Comparison of ENCODE assay signal across 9 mouse cellular contexts in genomic region chr3:56097105-56097504, GRCm38 (mm10).
DNase-seq lines count a peak whose midpoint lies in the region; ATAC-seq and TF ChIP-seq lines count a peak whose summit lies in the region.
"Had no signal": no experiment of that assay in that cellular context is flagged by ENCODE, and none has a peak within 500 bp of the region (broad histone marks: within the 10 kb centered on the region; RNA-seq: fewer than 3 reads in every experiment).

No protein-coding gene starts in this region.

- H3K4me2 ChIP-seq in forebrain, embryonic 14.5 days (ENCODE audit: low read length), result no peak overlapping the region
- no peak overlapping the region for H3K4me2 ChIP-seq in midbrain, postnatal 0 days (ENCODE audit: low read depth, low read length, poor library complexity, severe bottlenecking)
- 0 out of 2 replicates have a peak overlapping the region, but pooled peaks have one; percentile 10 for H3K4me2 ChIP-seq in kidney, embryonic 16.5 days (replicated peaks; ENCODE audit: low read depth, low read length)
- H3K4me2 ChIP-seq in stomach, embryonic 16.5 days (ENCODE audit: low read depth, low read length), result no peak overlapping the region
- no peak overlapping the region for H3K4me2 ChIP-seq in intestine, embryonic 15.5 days (replicated peaks)

- DNase-seq in forebrain, embryonic 14.5 days (ENCODE audit: low spot score), result peak; percentile 15
- no peak for DNase-seq in forebrain, embryonic 10.5 days (ENCODE audit: extremely low spot score, low spot score)
- DNase-seq in midbrain, embryonic 10.5 days (ENCODE audit: low spot score), result peak; percentile 14
- DNase-seq in midbrain, postnatal 0 days (ENCODE audit: low spot score), result no peak
- DNase-seq in B cell, adult 2 months, result no peak

- no peaks in the 10 kb centered on the region for H3K27me3 ChIP-seq in forebrain, embryonic 14.5 days (replicated peaks; ENCODE audit: control insufficient read depth, insufficient read depth, low read length)
- no peaks in the 10 kb centered on the region for H3K27me3 ChIP-seq in forebrain, embryonic 10.5 days (ENCODE audit: poor library complexity, severe bottlenecking)
- no peaks in the 10 kb centered on the region for H3K27me3 ChIP-seq in midbrain, embryonic 10.5 days (ENCODE audit: low read depth, poor library complexity, severe bottlenecking)
- H3K27me3 ChIP-seq in midbrain, postnatal 0 days (ENCODE audit: insufficient read depth, low read length), result no peaks in the 10 kb centered on the region
- H3K27me3 ChIP-seq in kidney, embryonic 16.5 days (ENCODE audit: insufficient read depth, low read length), result no peaks in the 10 kb centered on the region
- H3K27me3 ChIP-seq in stomach, embryonic 16.5 days (ENCODE audit: control insufficient read depth, insufficient read depth, low read length), result no peaks in the 10 kb centered on the region
- no peaks in the 10 kb centered on the region for H3K27me3 ChIP-seq in intestine, embryonic 15.5 days (replicated peaks)

- TF ChIP-seq CTCF in midbrain, postnatal 0 days (IDR thresholded peaks at IDR 0.05), result no peak

- no peak for ATAC-seq in forebrain, embryonic 14.5 days
- ATAC-seq in midbrain, postnatal 0 days (ENCODE audit: low FRiP score), result no peak
- ATAC-seq in kidney, embryonic 16.5 days (ENCODE audit: low FRiP score, low TSS enrichment), result 0 out of 2 replicates have a peak, but pooled peaks have one; percentile 46
- ATAC-seq in stomach, embryonic 16.5 days (ENCODE audit: insufficient read depth, low FRiP score), result no peak
- no peak for ATAC-seq in intestine, embryonic 15.5 days

- no peak overlapping the region for H3K9ac ChIP-seq in forebrain, embryonic 14.5 days (ENCODE audit: low read length)
- H3K9ac ChIP-seq in midbrain, postnatal 0 days (replicated peaks; ENCODE audit: low read length, poor library complexity, severe bottlenecking), result no peak overlapping the region
- H3K9ac ChIP-seq in kidney, embryonic 16.5 days (replicated peaks; ENCODE audit: low read length), result no peak overlapping the region
- no peak overlapping the region for H3K9ac ChIP-seq in stomach, embryonic 16.5 days (ENCODE audit: low read length)
- H3K9ac ChIP-seq in intestine, embryonic 15.5 days, result no peak overlapping the region
- H3K9ac ChIP-seq: liver, embryonic 14.5 days had no signal

- H3K4me3 ChIP-seq in forebrain, embryonic 14.5 days (ENCODE audit: low read depth, low read length), result no peak overlapping the region
- H3K4me3 ChIP-seq in forebrain, embryonic 10.5 days, result no peak overlapping the region
- H3K4me3 ChIP-seq in midbrain, embryonic 10.5 days, result no peak overlapping the region
- no peak overlapping the region for H3K4me3 ChIP-seq in midbrain, postnatal 0 days (ENCODE audit: low read depth, low read length)
- H3K4me3 ChIP-seq in kidney, embryonic 16.5 days (ENCODE audit: low read length), result no peak overlapping the region
- H3K4me3 ChIP-seq in stomach, embryonic 16.5 days (replicated peaks; ENCODE audit: low read length), result no peak overlapping the region
- H3K4me3 ChIP-seq in intestine, embryonic 15.5 days (replicated peaks), result no peak overlapping the region

- 16% methylated on average over 5 of the region's 5 CpGs for WGBS in forebrain, embryonic 14.5 days
- WGBS in forebrain, embryonic 10.5 days, result 15% methylated on average over 5 of the region's 5 CpGs
- WGBS in midbrain, embryonic 10.5 days, result 29% methylated on average over 5 of the region's 5 CpGs
- 14% methylated on average over 5 of the region's 5 CpGs for WGBS in midbrain, postnatal 0 days
- WGBS in kidney, embryonic 16.5 days, result 27% methylated on average over 5 of the region's 5 CpGs
- WGBS in stomach, embryonic 16.5 days, result 30% methylated on average over 5 of the region's 5 CpGs
- 44% methylated on average over 5 of the region's 5 CpGs for WGBS in intestine, embryonic 15.5 days

- H3K27ac ChIP-seq in forebrain, embryonic 14.5 days (ENCODE audit: low read depth, low read length), result no peak overlapping the region
- no peak overlapping the region for H3K27ac ChIP-seq in forebrain, embryonic 10.5 days
- peak overlapping the region; percentile 49 for H3K27ac ChIP-seq in midbrain, embryonic 10.5 days (replicated peaks)
- no peak overlapping the region for H3K27ac ChIP-seq in midbrain, postnatal 0 days (ENCODE audit: low read depth, low read length)
- H3K27ac ChIP-seq in kidney, embryonic 16.5 days (ENCODE audit: low read length), result peak overlapping the region; percentile 66; the same call in 1 of the 2 replicates
- H3K27ac ChIP-seq in stomach, embryonic 16.5 days (ENCODE audit: low read length), result peak overlapping the region; percentile 33
- no peak overlapping the region for H3K27ac ChIP-seq in intestine, embryonic 15.5 days
- H3K27ac ChIP-seq: liver, embryonic 14.5 days had no signal

- no peaks in the 10 kb centered on the region for H3K9me3 ChIP-seq in forebrain, embryonic 14.5 days (replicated peaks; ENCODE audit: control insufficient read depth, low read length)
- no peaks in the 10 kb centered on the region for H3K9me3 ChIP-seq in forebrain, embryonic 10.5 days
- H3K9me3 ChIP-seq in midbrain, embryonic 10.5 days (replicated peaks), result no peaks in the 10 kb centered on the region
- no peaks in the 10 kb centered on the region for H3K9me3 ChIP-seq in midbrain, postnatal 0 days (ENCODE audit: low read length)
- H3K9me3 ChIP-seq in kidney, embryonic 16.5 days (ENCODE audit: low read length), result no peaks in the 10 kb centered on the region
- no peaks in the 10 kb centered on the region for H3K9me3 ChIP-seq in stomach, embryonic 16.5 days (replicated peaks; ENCODE audit: control insufficient read depth, low read length)
- no peaks in the 10 kb centered on the region for H3K9me3 ChIP-seq in intestine, embryonic 15.5 days

- H3K36me3 ChIP-seq in forebrain, embryonic 14.5 days (ENCODE audit: control insufficient read depth, insufficient read depth, low read length), result no peaks in the 10 kb centered on the region
- H3K36me3 ChIP-seq in forebrain, embryonic 10.5 days (replicated peaks), result no peaks in the 10 kb centered on the region
- no peaks in the 10 kb centered on the region for H3K36me3 ChIP-seq in midbrain, embryonic 10.5 days
- no peaks in the 10 kb centered on the region for H3K36me3 ChIP-seq in midbrain, postnatal 0 days (ENCODE audit: insufficient read depth, low read length)
- H3K36me3 ChIP-seq in kidney, embryonic 16.5 days (ENCODE audit: insufficient read depth, low read length), result no peaks in the 10 kb centered on the region
- H3K36me3 ChIP-seq in stomach, embryonic 16.5 days (ENCODE audit: control insufficient read depth, insufficient read depth, low read length), result no peaks in the 10 kb centered on the region
- no peaks in the 10 kb centered on the region for H3K36me3 ChIP-seq in intestine, embryonic 15.5 days

- H3K4me1 ChIP-seq in forebrain, embryonic 14.5 days (ENCODE audit: control insufficient read depth, insufficient read depth, low read length), result peaks cover 9% of the 10 kb centered on the region
- peaks cover 21% of the 10 kb centered on the region for H3K4me1 ChIP-seq in forebrain, embryonic 10.5 days
- H3K4me1 ChIP-seq in midbrain, embryonic 10.5 days, result peaks cover 26% of the 10 kb centered on the region
- no peaks in the 10 kb centered on the region for H3K4me1 ChIP-seq in midbrain, postnatal 0 days (ENCODE audit: insufficient read depth, low read length)
- 0 out of 2 replicates have a peak, but pooled peaks cover 6% of the 10 kb centered on the region for H3K4me1 ChIP-seq in kidney, embryonic 16.5 days (ENCODE audit: insufficient read depth, low read length)
- no peaks in the 10 kb centered on the region for H3K4me1 ChIP-seq in stomach, embryonic 16.5 days (ENCODE audit: control insufficient read depth, insufficient read depth, low read length)
- H3K4me1 ChIP-seq in intestine, embryonic 15.5 days (replicated peaks), result no peaks in the 10 kb centered on the region

Comparison
In these comparisons a context has a peak if more than half of its experiments do, and no peak if none do; other contexts are left out.
1. DNase-seq: peak in forebrain, embryonic 14.5 days (single experiment) and midbrain, embryonic 10.5 days (single experiment); none in forebrain, embryonic 10.5 days (single experiment), midbrain, postnatal 0 days (single experiment) and B cell, adult 2 months (0 of 2).
2. H3K27ac ChIP-seq: peak in midbrain, embryonic 10.5 days (single experiment), kidney, embryonic 16.5 days (single experiment) and stomach, embryonic 16.5 days (single experiment); none in forebrain, embryonic 14.5 days (single experiment), forebrain, embryonic 10.5 days (single experiment), midbrain, postnatal 0 days (single experiment) and intestine, embryonic 15.5 days (single experiment).